9 mouse cellular contexts compared by ENCODE assay signal in genomic region chr1:79782433-79782832, GRCm38 (mm10). TPM values are rescaled to one million over a fixed set of nuclear protein-coding genes. Genes with fewer than 3 reads are reported as not detected.
A peak's percentile ranks its signal among the peaks of the same experiment; 100 is the strongest.
DNase-seq lines count a peak whose midpoint lies in the region; ATAC-seq and TF ChIP-seq lines count a peak whose summit lies in the region.
"Had no signal": no experiment of that assay in that cellular context is flagged by ENCODE, and none has a peak within 500 bp of the region (broad histone marks: within the 10 kb centered on the region; RNA-seq: fewer than 3 reads in every experiment).

No protein-coding gene starts in this region.

- dilution Hi-C loops in CH12.LX (cut with MboI; ENCODE audit: extremely low pct_ligation_motif_present, extremely low pct_unique_long_range_greater_than_20kb, low sequenced_read_pairs): no loop called here

- H3K27ac ChIP-seq in cerebellum, adult 2 months (ENCODE audit: insufficient read depth, low read length): no peak overlapping the region
- H3K27ac ChIP-seq in liver, adult 2 months (replicated peaks; ENCODE audit: insufficient read depth, low read depth, low read length): no peak overlapping the region
- H3K27ac ChIP-seq in CH12.LX (ENCODE audit: insufficient read depth, low read depth): no peak overlapping the region
- no peak overlapping the region for H3K27ac ChIP-seq in forebrain, embryonic 16.5 days (ENCODE audit: low read length)

- no peak for TF ChIP-seq POLR2A in cerebellum, adult 2 months (IDR thresholded peaks at IDR 0.05; ENCODE audit: borderline replicate concordance, insufficient read depth, low read length)
- TF ChIP-seq POLR2A in liver, adult 2 months (IDR thresholded peaks at IDR 0.05; ENCODE audit: extremely low read depth, insufficient read depth, low read length): no peak
- no peak for TF ChIP-seq POLR2A in CH12.LX (IDR thresholded peaks at IDR 0.05; ENCODE audit: low read depth, low read length)

- DNase-seq in cerebellum, adult 2 months: no peak
- no peak for DNase-seq in cerebellum, adult 18-20 months
- DNase-seq in liver, adult 2 months (ENCODE audit: extremely low read depth, low read depth, low spot score): no peak
- DNase-seq in liver (no peak), CH12.LX (ENCODE audit: extremely low read depth) (peak; percentile 36)
- no peak for DNase-seq in urinary bladder, postnatal 25 days (ENCODE audit: low spot score)
- DNase-seq: kidney, postnatal 14 days had no signal

- H3K4me2 ChIP-seq in CH12.LX (ENCODE audit: insufficient read depth, low read depth, poor library complexity, severe bottlenecking): no peak overlapping the region
- H3K4me2 ChIP-seq in forebrain, embryonic 16.5 days (ENCODE audit: low read length): no peak overlapping the region

- H3K9ac ChIP-seq in liver, adult 2 months (ENCODE audit: low read depth, low read length): no peak overlapping the region
- H3K9ac ChIP-seq in CH12.LX (ENCODE audit: insufficient read depth, low read depth): no peak overlapping the region
- no peak overlapping the region for H3K9ac ChIP-seq in forebrain, embryonic 16.5 days (replicated peaks; ENCODE audit: low read depth, low read length)

- peaks cover 8% of the 10 kb centered on the region for H3K9me3 ChIP-seq in CH12.LX (replicated peaks; ENCODE audit: low read length)
- H3K9me3 ChIP-seq in forebrain, embryonic 16.5 days (ENCODE audit: control insufficient read depth, low read length): no peaks in the 10 kb centered on the region

- H3K27me3 ChIP-seq in cerebellum, adult 2 months (ENCODE audit: control insufficient read depth, insufficient read depth, low read length): no peaks in the 10 kb centered on the region
- no peaks in the 10 kb centered on the region for H3K27me3 ChIP-seq in liver, adult 2 months (ENCODE audit: control insufficient read depth, insufficient read depth, low read length)
- no peaks in the 10 kb centered on the region for H3K27me3 ChIP-seq in CH12.LX (replicated peaks)
- no peaks in the 10 kb centered on the region for H3K27me3 ChIP-seq in forebrain, embryonic 16.5 days (replicated peaks; ENCODE audit: control insufficient read depth, insufficient read depth, low read length)

- TF ChIP-seq CTCF in cerebellum, adult 2 months (IDR thresholded peaks at IDR 0.05; ENCODE audit: borderline replicate concordance, insufficient read depth, low read depth, low read length): peak; percentile 21; the same call in 1 of the 2 replicates
- peak; percentile 27; the same call in 1 of the 2 replicates for TF ChIP-seq CTCF in liver, adult 2 months (IDR thresholded peaks at IDR 0.05; ENCODE audit: low read depth, low read length)
- peak; percentile 53 to 63; a peak in 3 of 4 replicates for TF ChIP-seq CTCF in CH12.LX (conservative IDR thresholded peaks at IDR 0.05 in 1 of 2, IDR thresholded peaks at IDR 0.05 in 1 of 2; ENCODE audit: low read depth in 2 of 2, low read length in 2 of 2)

- no peaks in the 10 kb centered on the region for H3K79me2 ChIP-seq in liver, adult 2 months (ENCODE audit: control insufficient read depth, insufficient read depth, low read length)
- peaks cover 10% of the 10 kb centered on the region for H3K79me2 ChIP-seq in CH12.LX (replicated peaks; ENCODE audit: control insufficient read depth, extremely low read depth, insufficient read depth, poor library complexity, severe bottlenecking)

- H3K4me1 ChIP-seq in cerebellum, adult 2 months (ENCODE audit: control insufficient read depth, insufficient read depth, low read length): no peaks in the 10 kb centered on the region
- H3K4me1 ChIP-seq in liver, adult 2 months (ENCODE audit: control insufficient read depth, insufficient read depth, low read length): no peaks in the 10 kb centered on the region
- peaks cover 2 to 25% of the 10 kb centered on the region in 2 experiments; a peak in 3 of 4 replicates for H3K4me1 ChIP-seq in CH12.LX (ENCODE audit: control insufficient read depth in 1 of 2, insufficient read depth in 2 of 2)
- H3K4me1 ChIP-seq in forebrain, embryonic 16.5 days (replicated peaks; ENCODE audit: control insufficient read depth, insufficient read depth, low read length): no peaks in the 10 kb centered on the region; the same call in 1 of the 2 replicates

- in situ Hi-C loops in CH12.LX (cut with MboI; ENCODE audit: low pct_ligation_motif_present, low pct_unique_long_range_greater_than_20kb, low sequenced_read_pairs): loop anchor here (10.0 kb wide), 2 partner anchors 322 to 392 kb away; no protein-coding TSS in a partner anchor

- ATAC-seq in inflammation-experienced regulatory T-cells, adult 6 months: peak; percentile 44
- ATAC-seq in forebrain, embryonic 16.5 days: no peak

- TF ChIP-seq RAD21 in CH12.LX (IDR thresholded peaks at IDR 0.05; ENCODE audit: low read depth, low read length): peak; percentile 70

- WGBS in cerebellum, adult 2 months: 80% methylated on average over 3 of the region's 3 CpGs
- WGBS in liver, adult 2 months: 91% methylated on average over 3 of the region's 3 CpGs
- WGBS in forebrain, embryonic 16.5 days: 79% methylated on average over 3 of the region's 3 CpGs

- no peak overlapping the region for H3K4me3 ChIP-seq in cerebellum, adult 2 months (replicated peaks; ENCODE audit: insufficient read depth, low read depth, low read length)
- no peak overlapping the region for H3K4me3 ChIP-seq in liver, adult 2 months (ENCODE audit: insufficient read depth, low read depth, low read length)
- H3K4me3 ChIP-seq in CH12.LX (replicated peaks in 1 of 3; ENCODE audit: low read depth in 2 of 3, low read length in 2 of 3, poor library complexity in 1 of 3): no peak overlapping the region
- no peak overlapping the region for H3K4me3 ChIP-seq in forebrain, embryonic 16.5 days (replicated peaks; ENCODE audit: low read length)

- peaks cover 41% of the 10 kb centered on the region for H3K36me3 ChIP-seq in liver, adult 2 months (ENCODE audit: control insufficient read depth, insufficient read depth, low read length)
- H3K36me3 ChIP-seq in CH12.LX (replicated peaks in 1 of 2; ENCODE audit: control insufficient read depth in 1 of 2, insufficient read depth in 1 of 2, low read length in 1 of 2): peaks cover 38 to 66% of the 10 kb centered on the region in 2 experiments
- H3K36me3 ChIP-seq in forebrain, embryonic 16.5 days (ENCODE audit: control insufficient read depth, insufficient read depth): peaks cover 41% of the 10 kb centered on the region

- no peak for TF ChIP-seq EP300 in CH12.LX (IDR thresholded peaks at IDR 0.05; ENCODE audit: low read length)

TF ChIP-seq in CH12.LX, 34 proteins besides CTCF, POLR2A, EP300 and RAD21:
- no peak for TF ChIP-seq JUND (conservative IDR thresholded peaks at IDR 0.05; ENCODE audit: low read depth, low read length)
- TF ChIP-seq SMC3 (IDR thresholded peaks at IDR 0.05; ENCODE audit: low read depth, low read length): peak; percentile 65

RNA-seq across cellular contexts. Expression of gene Wdfy1, which starts 6.5 kb away (rescaled TPM):
- polyA plus RNA-seq in cerebellum, adult 2 months (2012; rRNA removed): 29.9 and 32.9 TPM in 2 replicates
- total RNA-seq in liver, adult 2 months (2014; rRNA removed): 31.0 and 31.8 TPM in 2 replicates
- 17.3 and 19.8 TPM in 2 replicates for polyA plus RNA-seq in liver, adult 2 months (2012; rRNA removed)
- total RNA-seq in CH12.LX (2012; rRNA removed) (54.4 and 70.6 TPM in 2 replicates), CH12.LX (2014; rRNA removed) (56.3 and 57.3 TPM in 2 replicates)
- polyA plus RNA-seq in CH12.LX (2012; ENCODE audit: insufficient read length, low read depth): 84.3 and 86.3 TPM in 2 replicates
- polyA plus RNA-seq in inflammation-experienced regulatory T-cells, adult 6 months (2017; shearing (Covaris generic)): 10 to 100 TPM; 20.1 to 33.5 (median 22.2) TPM
- 77.5 and 88.1 TPM in 2 replicates for polyA plus RNA-seq in forebrain, embryonic 16.5 days (2015; fragmentation: Nextera tagmentation; extraction: Ambion mirVana)

RNA-seq across cellular contexts. Expression of gene Mrpl44, which starts 6.6 kb away (rescaled TPM):
- polyA plus RNA-seq in cerebellum, adult 2 months (2012; rRNA removed): 28.4 and 29.5 TPM in 2 replicates
- total RNA-seq in liver, adult 2 months (2014; rRNA removed): 22.7 and 23.0 TPM in 2 replicates
- 8.0 and 9.2 TPM in 2 replicates for polyA plus RNA-seq in liver, adult 2 months (2012; rRNA removed)
- total RNA-seq in CH12.LX (2012; rRNA removed) (63.7 and 67.0 TPM in 2 replicates), CH12.LX (2014; rRNA removed) (129 and 137 TPM in 2 replicates)
- 84.3 and 85.0 TPM in 2 replicates for polyA plus RNA-seq in CH12.LX (2012; ENCODE audit: insufficient read length, low read depth)
- 10 to 100 TPM; 57.9 to 59.8 (median 59.5) TPM for polyA plus RNA-seq in inflammation-experienced regulatory T-cells, adult 6 months (2017; shearing (Covaris generic))
- polyA plus RNA-seq in forebrain, embryonic 16.5 days (2015; fragmentation: Nextera tagmentation; extraction: Ambion mirVana): 44.3 TPM in 2 replicates
